Comparison of ENCODE assay signal across 23 mouse cellular contexts in the genomic region with DNA sequence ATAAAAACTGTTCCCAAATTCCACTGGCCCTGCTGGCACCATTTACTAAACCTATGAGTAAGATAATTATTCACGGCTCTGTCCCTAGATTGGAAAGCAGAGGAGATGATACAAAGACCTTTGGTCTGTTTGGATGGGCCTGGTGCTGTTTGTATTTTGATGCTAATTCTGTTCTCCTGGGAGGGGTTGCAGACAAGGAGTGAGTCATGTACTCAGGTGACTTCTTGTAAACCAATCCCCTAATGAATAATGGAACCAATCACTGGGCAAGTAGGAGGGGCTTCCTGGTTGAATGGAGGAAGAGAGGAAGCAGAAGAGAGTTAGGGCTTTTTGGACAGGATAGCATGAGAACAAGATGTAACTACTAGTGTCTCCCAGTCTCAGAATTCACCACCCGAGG.
DNase-seq lines count a peak whose midpoint lies in the region; TF ChIP-seq lines count a peak whose summit lies in the region.
"Had no signal": no experiment of that assay in that cellular context is flagged by ENCODE, and none has a peak within 500 bp of the region (broad histone marks: within the 10 kb centered on the region; RNA-seq: fewer than 3 reads in every experiment).

No protein-coding gene starts in this region.

- dilution Hi-C loops in CH12.LX (cut with MboI; ENCODE audit: extremely low pct_ligation_motif_present, extremely low pct_unique_long_range_greater_than_20kb, low sequenced_read_pairs) = no loop called here

- H3K4me1 ChIP-seq in CH12.LX (ENCODE audit: control insufficient read depth in 1 of 2, insufficient read depth in 2 of 2) (no peaks in the 10 kb centered on the region), ES-E14 (ENCODE audit: control insufficient read depth in 2 of 2, insufficient read depth in 2 of 2, low read length in 2 of 2, poor library complexity in 1 of 2) (peaks cover 0 to 3% of the 10 kb centered on the region in 2 experiments; a peak in 1 of 4 replicates)
- H3K4me1 ChIP-seq: embryonic facial prominence, embryonic 13.5 days; embryonic facial prominence, embryonic 15.5 days; forebrain, embryonic 10.5 days; forebrain, embryonic 12.5 days had no signal

- no peaks in the 10 kb centered on the region for H3K36me3 ChIP-seq in CH12.LX (replicated peaks in 1 of 2; ENCODE audit: control insufficient read depth in 1 of 2, insufficient read depth in 1 of 2, low read length in 1 of 2)
- H3K36me3 ChIP-seq in ES-E14 (ENCODE audit: control insufficient read depth, insufficient read depth, low read length, poor library complexity, severe bottlenecking) = no peaks in the 10 kb centered on the region
- H3K36me3 ChIP-seq in myocyte (ENCODE audit: control insufficient read depth, insufficient read depth) = no peaks in the 10 kb centered on the region
- H3K36me3 ChIP-seq: embryonic facial prominence, embryonic 13.5 days; embryonic facial prominence, embryonic 15.5 days; forebrain, embryonic 10.5 days; forebrain, embryonic 12.5 days had no signal

- H3K27me3 ChIP-seq in CH12.LX (replicated peaks) = no peaks in the 10 kb centered on the region
- no peaks in the 10 kb centered on the region for H3K27me3 ChIP-seq in myocyte (ENCODE audit: control insufficient read depth, insufficient read depth, insufficient read length)
- H3K27me3 ChIP-seq: embryonic facial prominence, embryonic 13.5 days; embryonic facial prominence, embryonic 15.5 days; forebrain, embryonic 12.5 days; Patski had no signal

- no peaks in the 10 kb centered on the region for H3K79me2 ChIP-seq in CH12.LX (replicated peaks; ENCODE audit: control insufficient read depth, extremely low read depth, insufficient read depth, poor library complexity, severe bottlenecking)
- H3K79me2 ChIP-seq in myocyte (ENCODE audit: control insufficient read depth, insufficient read depth) = no peaks in the 10 kb centered on the region

- no peak for TF ChIP-seq CTCF in CH12.LX (conservative IDR thresholded peaks at IDR 0.05 in 1 of 2, IDR thresholded peaks at IDR 0.05 in 1 of 2; ENCODE audit: low read depth in 2 of 2, low read length in 2 of 2)
- no peak for TF ChIP-seq CTCF in left cerebral cortex, adult 2 months (IDR thresholded peaks at IDR 0.05)

- no peak for TF ChIP-seq RAD21 in CH12.LX (IDR thresholded peaks at IDR 0.05; ENCODE audit: low read depth, low read length)

- no peak overlapping the region for H3K4me3 ChIP-seq in CH12.LX (replicated peaks in 1 of 3; ENCODE audit: low read depth in 2 of 3, low read length in 2 of 3, poor library complexity in 1 of 3)
- H3K4me3 ChIP-seq in ES-E14 (ENCODE audit: insufficient read depth in 1 of 2, low read depth in 1 of 2, low read length in 2 of 2, poor library complexity in 1 of 2, severe bottlenecking in 1 of 2) = no peak overlapping the region
- no peak overlapping the region for H3K4me3 ChIP-seq in myocyte
- H3K4me3 ChIP-seq in left cerebral cortex, adult 2 months = no peak overlapping the region
- H3K4me3 ChIP-seq: embryonic facial prominence, embryonic 13.5 days; embryonic facial prominence, embryonic 15.5 days; erythroblast, embryonic 14.5 days; forebrain, embryonic 10.5 days; forebrain, embryonic 12.5 days had no signal

- DNase-seq in CH12.LX (ENCODE audit: extremely low read depth) = peak; percentile 9
- DNase-seq in ES-E14 (ENCODE audit: low read depth, low spot score) = peak; percentile 9
- peak; percentile 14 for DNase-seq in WW6 (ENCODE audit: low read depth, low spot score)
- DNase-seq in left cerebral cortex, adult 2 months (ENCODE audit: extremely low spot score in 1 of 2, low spot score in 2 of 2) = no peak
- DNase-seq in heart, postnatal 36 days = no peak
- DNase-seq in spleen, postnatal 14 days (ENCODE audit: low spot score in 2 of 2) = no peak
- DNase-seq in lung, postnatal 14 days = no peak
- DNase-seq: adrenal gland, postnatal 10 days; adrenal gland, postnatal 25 days; cerebellum, adult 11 months; cerebellum, adult 18-20 months; cerebellum, adult 8-10 months; cerebellum, adult 9-11 months; cerebellum, postnatal 14 days; cerebellum, postnatal 36 days; embryo, embryonic 11 days had no signal

- TF ChIP-seq POLR2A in CH12.LX (IDR thresholded peaks at IDR 0.05; ENCODE audit: low read depth, low read length) (no peak), myocyte (IDR thresholded peaks at IDR 0.05; ENCODE audit: insufficient read length, low read depth) (no peak)

- H3K9me3 ChIP-seq in CH12.LX (replicated peaks; ENCODE audit: low read length) = no peaks in the 10 kb centered on the region
- H3K9me3 ChIP-seq in ES-E14 (ENCODE audit: control insufficient read depth, insufficient read depth, low read depth, low read length) = no peaks in the 10 kb centered on the region
- H3K9me3 ChIP-seq: embryonic facial prominence, embryonic 13.5 days; embryonic facial prominence, embryonic 15.5 days; forebrain, embryonic 10.5 days; forebrain, embryonic 12.5 days had no signal

- TF ChIP-seq EP300 in CH12.LX (IDR thresholded peaks at IDR 0.05; ENCODE audit: low read length) = no peak

- no peak overlapping the region for H3ac ChIP-seq in myocyte (ENCODE audit: control insufficient read depth, insufficient read length)

- no peak overlapping the region for H3K4me2 ChIP-seq in CH12.LX (ENCODE audit: insufficient read depth, low read depth, poor library complexity, severe bottlenecking)
- peak overlapping the region; percentile 51 for H3K4me2 ChIP-seq in myocyte (ENCODE audit: low read depth)
- H3K4me2 ChIP-seq: embryonic facial prominence, embryonic 13.5 days; embryonic facial prominence, embryonic 15.5 days; forebrain, embryonic 12.5 days had no signal

- in situ Hi-C loops in CH12.LX (cut with MboI; ENCODE audit: low pct_ligation_motif_present, low pct_unique_long_range_greater_than_20kb, low sequenced_read_pairs) = no loop called here
- in situ Hi-C loops in ES-E14 (cut with MboI; ENCODE audit: low sequenced_read_pairs in 2 of 2, unreplicated experiment in 2 of 2) = no loop called here

- H3K9ac ChIP-seq in CH12.LX (ENCODE audit: insufficient read depth, low read depth) = no peak overlapping the region
- no peak overlapping the region for H3K9ac ChIP-seq in ES-E14 (ENCODE audit: insufficient read depth, low read depth, low read length, poor library complexity, severe bottlenecking)
- H3K9ac ChIP-seq: embryonic facial prominence, embryonic 13.5 days; embryonic facial prominence, embryonic 15.5 days; forebrain, embryonic 12.5 days had no signal

- H3K27ac ChIP-seq in CH12.LX (ENCODE audit: insufficient read depth, low read depth) (no peak overlapping the region), ES-E14 (ENCODE audit: insufficient read depth, low read depth, low read length, poor library complexity, severe bottlenecking) (no peak overlapping the region)
- H3K27ac ChIP-seq in left cerebral cortex, adult 2 months = no peak overlapping the region
- H3K27ac ChIP-seq: embryonic facial prominence, embryonic 13.5 days; embryonic facial prominence, embryonic 15.5 days; forebrain, embryonic 10.5 days; forebrain, embryonic 12.5 days had no signal

- intact Hi-C loops in left cerebral cortex, adult 2 months (cut with DNase I) = no loop called here
- intact Hi-C loops in heart, postnatal 36 days (cut with DNase I) = no loop called here

TF ChIP-seq in CH12.LX, 34 proteins besides CTCF, POLR2A, EP300 and RAD21:
- TF ChIP-seq BHLHE40 (IDR thresholded peaks at IDR 0.05; ENCODE audit: low read depth, low read length) (peak; percentile 21; the same call in 1 of the 2 replicates), HCFC1 (IDR thresholded peaks at IDR 0.05; ENCODE audit: low read depth, low read length) (no peak), MAZ (IDR thresholded peaks at IDR 0.05; ENCODE audit: low read depth, low read length) (no peak), KAT2A (IDR thresholded peaks at IDR 0.05; ENCODE audit: insufficient replicate concordance, low read length) (no peak)

TF ChIP-seq in ES-E14, 5 proteins besides CTCF, POLR2A, EP300 and RAD21:
- TF ChIP-seq ZNF384 (IDR thresholded peaks at IDR 0.05; ENCODE audit: low read depth, low read length) (no peak), ZC3H11A (IDR thresholded peaks at IDR 0.05; ENCODE audit: borderline replicate concordance, low read depth, low read length) (no peak), MAFK (IDR thresholded peaks at IDR 0.05; ENCODE audit: insufficient read depth, low read depth, low read length) (no peak), CHD2 (IDR thresholded peaks at IDR 0.05; ENCODE audit: low read depth, low read length) (no peak), HCFC1 (IDR thresholded peaks at IDR 0.05; ENCODE audit: borderline replicate concordance, insufficient read depth, low read length) (no peak)

TF ChIP-seq in myocyte, 11 proteins besides CTCF, POLR2A, EP300 and RAD21:
- TF ChIP-seq SRF (IDR thresholded peaks at IDR 0.05; ENCODE audit: control insufficient read depth, insufficient read length, low read depth) = no peak
- no peak for TF ChIP-seq TCF12 (IDR thresholded peaks at IDR 0.05; ENCODE audit: insufficient read depth, poor library complexity, severe bottlenecking)
- peak; percentile 48 for TF ChIP-seq USF1 (IDR thresholded peaks at IDR 0.05; ENCODE audit: low read depth)

Comparison
In these comparisons a context has a peak if more than half of its experiments do, and no peak if none do; other contexts are left out.
1. DNase-seq: peak in CH12.LX (single experiment), ES-E14 (single experiment) and WW6 (single experiment); none in left cerebral cortex, adult 2 months (0 of 2), heart, postnatal 36 days (0 of 2), spleen, postnatal 14 days (0 of 2) and lung, postnatal 14 days (single experiment).